Mouse (Mus musculus): ENCODE measurements at regions not wholly inside any gene's neighbourhood (a gene's known extent, or its start where the extent isn't known, plus 50 kb on each side); places are given as distances from the start of the nearest gene placed in this dataset.

- H3K9ac ChIP-seq (replicated peaks; ENCODE audit: low read depth), result no peak overlapping the region
- no peak overlapping the region for H3K4me3 ChIP-seq (ENCODE audit: low read depth, low read length)
- ATAC-seq, result no peak
- no peaks in the 10 kb centered on the region for H3K36me3 ChIP-seq (ENCODE audit: insufficient read depth, low read length)
- DNase-seq (ENCODE audit: low spot score), result no peak
- 86% methylated on average over 10 of the region's 10 CpGs for WGBS
- no peak overlapping the region for H3K4me2 ChIP-seq (replicated peaks; ENCODE audit: low read depth, low read length)
- H3K9me3 ChIP-seq (ENCODE audit: low read length), result no peaks in the 10 kb centered on the region
- H3K27ac ChIP-seq (ENCODE audit: low read length), result no peak overlapping the region
- TF ChIP-seq CTCF (IDR thresholded peaks at IDR 0.05) (no peak), EP300 (IDR thresholded peaks at IDR 0.05) (no peak)
- H3K27me3 ChIP-seq (replicated peaks; ENCODE audit: insufficient read depth, low read length), result no peaks in the 10 kb centered on the region
- H3K4me1 ChIP-seq (ENCODE audit: insufficient read depth, low read depth, low read length), result no peaks in the 10 kb centered on the region
Measured at GRCm38 (mm10) chr8:39315521-39316233, 1359.2 kb upstream of the Adam24 start.

GRCm38 (mm10) chr8:39316234-39316568 is 1358.7 kb upstream of the Adam24 start:
- Histone ChIP-seq H3K4me2 (replicated peaks; ENCODE audit: low read depth, low read length) (no peak overlapping the region), H3K36me3 (ENCODE audit: insufficient read depth, low read length) (no peaks in the 10 kb centered on the region), H3K9me3 (ENCODE audit: low read length) (no peaks in the 10 kb centered on the region), H3K4me1 (ENCODE audit: insufficient read depth, low read depth, low read length) (no peaks in the 10 kb centered on the region), H3K27me3 (replicated peaks; ENCODE audit: insufficient read depth, low read length) (no peaks in the 10 kb centered on the region), H3K27ac (ENCODE audit: low read length) (no peak overlapping the region), H3K4me3 (ENCODE audit: low read depth, low read length) (no peak overlapping the region), H3K9ac (replicated peaks; ENCODE audit: low read depth) (no peak overlapping the region)
- WGBS, result 77% methylated on average over 4 of the region's 4 CpGs
- DNase-seq (ENCODE audit: low spot score) (no peak), ATAC-seq (no peak)
- TF ChIP-seq EP300 (IDR thresholded peaks at IDR 0.05) (no peak), CTCF (IDR thresholded peaks at IDR 0.05) (no peak)

- H3K4me2 ChIP-seq (replicated peaks; ENCODE audit: low read depth, low read length), result no peak overlapping the region
- no peaks in the 10 kb centered on the region for H3K9me3 ChIP-seq (ENCODE audit: low read length)
- TF ChIP-seq CTCF (IDR thresholded peaks at IDR 0.05), result no peak
- TF ChIP-seq EP300 (IDR thresholded peaks at IDR 0.05), result no peak
- H3K27me3 ChIP-seq (replicated peaks; ENCODE audit: insufficient read depth, low read length), result no peaks in the 10 kb centered on the region
- H3K27ac ChIP-seq (ENCODE audit: low read length), result no peak overlapping the region
- DNase-seq (ENCODE audit: low spot score) (no peak), ATAC-seq (no peak)
- H3K9ac ChIP-seq (replicated peaks; ENCODE audit: low read depth), result no peak overlapping the region
- no peaks in the 10 kb centered on the region for H3K36me3 ChIP-seq (ENCODE audit: insufficient read depth, low read length)
- WGBS, result 91% methylated on average over 1 of the region's 1 CpGs
- H3K4me1 ChIP-seq (ENCODE audit: insufficient read depth, low read depth, low read length), result no peaks in the 10 kb centered on the region
- no peak overlapping the region for H3K4me3 ChIP-seq (ENCODE audit: low read depth, low read length)
Measured at GRCm38 (mm10) chr8:39329378-39329777, 1345.5 kb upstream of the Adam24 start.

GRCm38 (mm10) chr8:39344731-39345130 is 1330.1 kb upstream of the Adam24 start:
- no peaks in the 10 kb centered on the region for H3K9me3 ChIP-seq (ENCODE audit: low read length)
- H3K4me1 ChIP-seq (ENCODE audit: insufficient read depth, low read depth, low read length), result no peaks in the 10 kb centered on the region
- no peak overlapping the region for H3K4me3 ChIP-seq (ENCODE audit: low read depth, low read length)
- DNase-seq (ENCODE audit: low spot score) (no peak), ATAC-seq (no peak)
- H3K27ac ChIP-seq (ENCODE audit: low read length), result no peak overlapping the region
- H3K36me3 ChIP-seq (ENCODE audit: insufficient read depth, low read length), result no peaks in the 10 kb centered on the region
- WGBS, result 60% methylated on average over 3 of the region's 3 CpGs
- no peaks in the 10 kb centered on the region for H3K27me3 ChIP-seq (replicated peaks; ENCODE audit: insufficient read depth, low read length)
- no peak overlapping the region for H3K4me2 ChIP-seq (replicated peaks; ENCODE audit: low read depth, low read length)
- TF ChIP-seq CTCF (IDR thresholded peaks at IDR 0.05) (no peak), EP300 (IDR thresholded peaks at IDR 0.05) (no peak)
- no peak overlapping the region for H3K9ac ChIP-seq (replicated peaks; ENCODE audit: low read depth)

- Histone ChIP-seq H3K36me3 (ENCODE audit: insufficient read depth, low read length) (no peaks in the 10 kb centered on the region), H3K9ac (replicated peaks; ENCODE audit: low read depth) (no peak overlapping the region), H3K9me3 (ENCODE audit: low read length) (no peaks in the 10 kb centered on the region), H3K27me3 (replicated peaks; ENCODE audit: insufficient read depth, low read length) (no peaks in the 10 kb centered on the region), H3K4me1 (ENCODE audit: insufficient read depth, low read depth, low read length) (no peaks in the 10 kb centered on the region), H3K4me3 (ENCODE audit: low read depth, low read length) (no peak overlapping the region), H3K4me2 (replicated peaks; ENCODE audit: low read depth, low read length) (no peak overlapping the region), H3K27ac (ENCODE audit: low read length) (no peak overlapping the region)
- TF ChIP-seq CTCF (IDR thresholded peaks at IDR 0.05), result no peak
- no peak for TF ChIP-seq EP300 (IDR thresholded peaks at IDR 0.05)
- DNase-seq (ENCODE audit: low spot score), result no peak
- 76% methylated on average over 1 of the region's 1 CpGs for WGBS
- ATAC-seq, result no peak
Measured at GRCm38 (mm10) chr8:39346471-39346870, 1328.4 kb upstream of the Adam24 start.

- ATAC-seq, result no peak
- WGBS, result 68% methylated on average over 3 of the region's 3 CpGs
- DNase-seq (ENCODE audit: low spot score), result no peak
Measured at GRCm38 (mm10) chr8:39348956-39349355, 1325.9 kb upstream of the Adam24 start.

GRCm38 (mm10) chr8:39355412-39355811 is 1319.5 kb upstream of the Adam24 start:
- no peak overlapping the region for H3K4me3 ChIP-seq (ENCODE audit: low read depth, low read length)
- ATAC-seq, result no peak
- TF ChIP-seq EP300 (IDR thresholded peaks at IDR 0.05) (no peak), CTCF (IDR thresholded peaks at IDR 0.05) (no peak)
- H3K27me3 ChIP-seq (replicated peaks; ENCODE audit: insufficient read depth, low read length), result no peaks in the 10 kb centered on the region
- H3K36me3 ChIP-seq (ENCODE audit: insufficient read depth, low read length), result no peaks in the 10 kb centered on the region
- H3K9me3 ChIP-seq (ENCODE audit: low read length), result no peaks in the 10 kb centered on the region
- H3K4me2 ChIP-seq (replicated peaks; ENCODE audit: low read depth, low read length), result no peak overlapping the region
- DNase-seq (ENCODE audit: low spot score), result no peak
- WGBS, result 76% methylated on average over 3 of the region's 3 CpGs
- no peak overlapping the region for H3K9ac ChIP-seq (replicated peaks; ENCODE audit: low read depth)
- no peak overlapping the region for H3K27ac ChIP-seq (ENCODE audit: low read length)
- H3K4me1 ChIP-seq (ENCODE audit: insufficient read depth, low read depth, low read length), result no peaks in the 10 kb centered on the region

More at GRCm38 (mm10) chr8:39348956-39349355, 1325.9 kb upstream of the Adam24 start:
- Histone ChIP-seq H3K4me2 (replicated peaks; ENCODE audit: low read depth, low read length) (no peak overlapping the region), H3K27ac (ENCODE audit: low read length) (no peak overlapping the region), H3K4me1 (ENCODE audit: insufficient read depth, low read depth, low read length) (no peaks in the 10 kb centered on the region), H3K4me3 (ENCODE audit: low read depth, low read length) (no peak overlapping the region), H3K27me3 (replicated peaks; ENCODE audit: insufficient read depth, low read length) (no peaks in the 10 kb centered on the region), H3K36me3 (ENCODE audit: insufficient read depth, low read length) (no peaks in the 10 kb centered on the region), H3K9me3 (ENCODE audit: low read length) (no peaks in the 10 kb centered on the region), H3K9ac (replicated peaks; ENCODE audit: low read depth) (no peak overlapping the region)
- TF ChIP-seq CTCF (IDR thresholded peaks at IDR 0.05), result no peak
- no peak for TF ChIP-seq EP300 (IDR thresholded peaks at IDR 0.05)

All from lung, postnatal 0 days (tissue).